Mouse (Mus musculus) intestine, embryonic 14.5 days (tissue): ENCODE data around the gene Nudt5. TPM values are rescaled to one million over a fixed set of nuclear protein-coding genes. Genes with fewer than 3 reads are reported as not detected.

ENCODE experiments used
- ATAC-seq: fragments of 200-750 bp; cut with Nextera tagmentation; replicated peaks from 2 replicates; pipeline ENCODE4 v1.8.0; 2017; ENCODE audit warnings: low read depth, moderate number of reproducible peaks, moderate TSS enrichment, moderate library complexity; ENCODE audit not compliant: low FRiP score, low TSS enrichment
- DNase-seq: peaks from one replicate; pipeline ENCODE4 v3.0.0-alpha.2; 2018; ENCODE audit warnings: low spot score
- H3K27ac ChIP-seq: fragments of 300-500 bp; sonication (generic); 2 replicates; pipeline ENCODE4 v1.5.1; 2014; ENCODE audit warnings: low read depth, mild to moderate bottlenecking, control low read depth
- H3K27me3 ChIP-seq: fragments of 300-500 bp; sonication (generic); replicated peaks from 2 replicates; pipeline ENCODE4 v1.6.1; 2014; ENCODE audit warnings: low read length, control low read depth; ENCODE audit not compliant: control insufficient read depth, insufficient read depth
- H3K36me3 ChIP-seq: fragments of 300-500 bp; sonication (generic); 2 replicates; pipeline ENCODE4 v1.6.1; 2014; ENCODE audit warnings: low read length, control low read depth; ENCODE audit not compliant: control insufficient read depth, insufficient read depth
- H3K4me1 ChIP-seq: fragments of 300-500 bp; sonication (generic); replicated peaks from 2 replicates; pipeline ENCODE4 v1.6.1; 2014; ENCODE audit warnings: low read length, control low read depth, mixed read lengths; ENCODE audit not compliant: control insufficient read depth, insufficient read depth
- H3K4me2 ChIP-seq: fragments of 300-500 bp; sonication (generic); 2 replicates; pipeline ENCODE4 v1.6.1; 2014; ENCODE audit warnings: low read length
- H3K4me3 ChIP-seq: fragments of 300-500 bp; sonication (generic); 2 replicates; pipeline ENCODE4 v1.5.1; 2014; ENCODE audit warnings: low read depth, low read length, control low read depth, mixed read lengths
- H3K9ac ChIP-seq: fragments of 300-500 bp; sonication (generic); 2 replicates; pipeline ENCODE4 v1.6.1; 2014; ENCODE audit warnings: mild to moderate bottlenecking, low read length
- H3K9me3 ChIP-seq: fragments of 300-500 bp; sonication (generic); 2 replicates; pipeline ENCODE4 v1.6.1; 2016; ENCODE audit warnings: low read length, control low read depth; ENCODE audit not compliant: control insufficient read depth
- WGBS: fragments of 180-500 bp; shearing (Covaris S2); extraction: QIAGEN DNeasy Blood & Tissue Kit; methylation state at CpG from one replicate; pipeline ENCODE4 v1.1.7; 2014; 5-methylcytosine and 5-hydroxymethylcytosine counted together
- polyA plus RNA-seq: library from polyadenylated mRNA; unstranded; fragments of >200 nt; fragmentation: Nextera tagmentation; extraction: Ambion mirVana; gene quantifications from 2 replicates; pipeline ENCODE4 v1.2.1, GENCODE M21; 2014

Nudt5 gene
- polyA plus RNA-seq, 1 experiment from 2014 or later = 70.1 TPM

DNA sequence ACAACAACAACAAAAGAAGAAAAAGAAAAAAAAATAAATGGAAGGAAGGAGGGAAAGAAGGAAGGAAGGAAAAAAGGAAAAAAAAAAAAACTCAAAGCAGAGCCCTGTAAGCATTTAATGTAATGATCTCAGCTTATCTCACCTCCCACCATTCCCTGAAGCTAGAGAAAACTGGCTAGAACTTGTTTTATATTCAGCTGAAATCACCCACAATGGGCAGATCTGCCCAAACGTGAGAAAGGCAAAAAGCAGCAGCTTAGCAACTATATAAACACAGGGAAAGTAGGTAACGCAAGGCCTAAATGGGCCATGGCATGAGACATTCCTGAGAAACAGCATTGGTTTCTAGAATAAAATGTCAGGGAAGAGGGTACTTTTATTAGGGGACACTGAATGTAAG is 44.6 kb downstream of the Nudt5 start:
- Histone ChIP-seq H3K27ac (no peak overlapping the region), H3K4me1 (peaks cover 9% of the 10 kb centered on the region; the same call in 1 of the 2 replicates), H3K9ac (no peak overlapping the region), H3K36me3 (peaks cover 70% of the 10 kb centered on the region), H3K9me3 (no peaks in the 10 kb centered on the region), H3K4me2 (no peak overlapping the region), H3K27me3 (no peaks in the 10 kb centered on the region), H3K4me3 (no peak overlapping the region)
- WGBS = 51% methylated on average over 2 of the region's 2 CpGs
- ATAC-seq (no peak), DNase-seq (no peak)

DNA sequence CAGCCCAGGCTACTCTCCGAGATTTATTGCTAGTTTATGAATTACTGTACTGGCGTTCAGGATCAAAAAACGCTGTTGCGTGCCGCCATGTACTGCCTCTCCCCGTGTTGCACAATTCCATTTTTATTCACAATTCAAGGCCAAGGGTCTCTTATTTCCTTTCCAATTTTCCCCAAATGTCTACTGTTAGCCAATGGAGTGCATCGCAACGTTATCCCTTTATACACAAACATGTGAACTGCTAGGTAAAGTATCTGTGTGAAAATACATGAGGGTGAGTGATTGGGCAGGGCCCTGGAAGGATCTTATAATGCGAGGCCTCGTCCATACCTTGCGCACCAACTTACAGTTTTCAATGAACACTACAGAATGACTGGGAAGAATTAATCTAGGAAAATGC is 49.5 kb downstream of the Nudt5 start:
- no peak overlapping the region; the same call in 1 of the 2 replicates for H3K27ac ChIP-seq

DNA sequence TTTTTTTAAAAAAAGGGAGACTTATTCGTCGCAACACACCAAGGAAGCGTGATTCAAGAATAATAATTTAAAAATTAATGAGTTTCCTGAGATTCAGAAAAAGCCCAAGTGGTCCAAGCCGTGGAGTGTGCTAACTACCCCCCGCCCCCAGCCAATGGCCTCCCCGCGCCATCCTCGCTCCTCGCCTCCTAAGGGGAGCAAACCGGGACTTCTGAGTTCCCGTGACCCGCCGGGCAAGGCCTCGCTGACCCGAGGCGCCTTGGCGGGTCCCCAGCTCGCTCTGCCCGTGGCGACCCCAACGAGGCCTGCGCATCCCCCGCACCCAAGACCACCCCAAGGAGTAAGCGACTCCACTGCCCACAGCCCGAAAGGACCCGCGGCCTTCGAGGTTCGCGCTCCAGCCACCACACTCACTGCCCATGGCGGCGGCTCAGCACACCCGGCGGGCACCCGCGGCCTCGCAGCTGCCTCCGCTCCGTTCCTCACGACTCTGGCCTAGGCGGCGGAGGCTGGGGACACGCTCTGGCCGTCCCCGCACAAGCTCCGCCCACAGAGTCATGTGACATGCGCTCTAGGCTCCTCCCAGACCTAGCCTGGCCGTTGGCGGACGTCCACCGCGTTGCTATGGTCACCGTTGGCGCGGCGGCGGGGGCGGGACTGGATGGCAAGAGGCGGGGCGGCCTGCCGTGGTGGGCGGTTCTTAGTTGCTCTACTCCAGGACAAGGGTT is 50.2 kb downstream of the Nudt5 start, which contains the start of gene Sec61a2:
Sec61a2 (minus strand) TSS at position 590 of the 728 bp plus-strand sequence.
- H3K27me3 ChIP-seq = no peaks in the 10 kb centered on the region
- H3K9me3 ChIP-seq = no peaks in the 10 kb centered on the region
- peaks cover 9% of the 10 kb centered on the region; the same call in 1 of the 2 replicates for H3K4me1 ChIP-seq
- H3K4me3 ChIP-seq = peak within 1 kb of the TSS; percentile 92
- ATAC-seq = peak; percentile 99
- peak within 1 kb of the TSS; percentile 83 for H3K27ac ChIP-seq
- peak; percentile 100 for DNase-seq
- peak within 1 kb of the TSS; percentile 92 for H3K9ac ChIP-seq
- under 1% methylated on average over 58 of the region's 62 CpGs for WGBS
- peak within 1 kb of the TSS; percentile 72 for H3K4me2 ChIP-seq
- H3K36me3 ChIP-seq = peaks cover 32% of the 10 kb centered on the region

More for the DNA sequence above, 49.5 kb downstream of the Nudt5 start:
- Histone ChIP-seq H3K4me3 (peak overlapping the region; percentile 92), H3K9ac (peak overlapping the region; percentile 92), H3K27me3 (no peaks in the 10 kb centered on the region), H3K36me3 (peaks cover 29% of the 10 kb centered on the region), H3K9me3 (no peaks in the 10 kb centered on the region), H3K4me1 (peaks cover 9% of the 10 kb centered on the region; the same call in 1 of the 2 replicates), H3K4me2 (peak overlapping the region; percentile 72)
- ATAC-seq = no peak
- DNase-seq = peak; percentile 62
- WGBS = 27% methylated on average over 11 of the region's 11 CpGs

DNA sequence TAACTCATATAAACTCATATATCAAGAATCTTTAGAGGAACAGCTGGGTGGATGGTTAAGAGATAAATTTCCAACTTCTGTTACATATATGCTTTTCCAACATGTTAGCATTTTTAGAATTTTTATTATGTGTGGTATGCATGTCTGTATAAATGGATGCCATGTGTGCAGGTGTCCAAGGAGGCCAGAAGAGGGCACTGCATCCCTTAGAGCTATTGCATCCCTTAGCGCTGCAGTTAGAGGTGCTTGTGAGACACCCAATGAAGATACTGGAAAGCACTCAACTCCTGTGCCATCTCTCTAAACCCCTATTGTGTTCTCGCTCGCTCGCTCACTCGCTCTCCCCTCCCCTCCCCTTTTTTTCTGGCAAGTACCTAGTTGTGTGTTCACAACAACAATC is 55.3 kb downstream of the Nudt5 start:
- Histone ChIP-seq H3K36me3 (peaks cover 3% of the 10 kb centered on the region), H3K27ac (no peak overlapping the region), H3K27me3 (no peaks in the 10 kb centered on the region), H3K4me3 (no peak overlapping the region), H3K4me1 (no peaks in the 10 kb centered on the region), H3K9ac (no peak overlapping the region), H3K9me3 (no peaks in the 10 kb centered on the region), H3K4me2 (no peak overlapping the region)
- 74% methylated on average over 5 of the region's 5 CpGs for WGBS
- no peak for ATAC-seq
- DNase-seq = no peak

DNA sequence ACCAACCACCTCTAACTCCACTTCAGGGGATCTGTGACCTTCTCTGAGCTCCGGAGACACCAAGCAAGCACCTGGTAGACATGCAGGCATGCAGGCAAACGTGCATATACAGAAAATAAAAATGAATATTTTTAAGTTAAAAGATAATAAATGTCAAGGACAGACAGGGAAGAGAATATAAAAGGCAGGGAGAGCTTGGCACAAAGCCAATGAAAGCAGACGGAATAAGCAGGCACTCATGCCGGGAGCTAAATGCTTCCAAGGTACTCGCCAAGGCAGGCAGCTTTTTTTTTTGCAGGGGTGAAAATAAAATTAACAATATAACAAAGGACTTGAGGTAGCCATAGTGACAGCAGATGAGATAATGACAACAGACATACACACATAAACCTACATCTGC is 61.3 kb downstream of the Nudt5 start:
- H3K4me3 ChIP-seq = no peak overlapping the region
- no peaks in the 10 kb centered on the region for H3K9me3 ChIP-seq
- DNase-seq (no peak), ATAC-seq (no peak)
- H3K27ac ChIP-seq = no peak overlapping the region
- H3K4me2 ChIP-seq = no peak overlapping the region
- no peaks in the 10 kb centered on the region; the same call in 1 of the 2 replicates for H3K4me1 ChIP-seq
- H3K27me3 ChIP-seq = no peaks in the 10 kb centered on the region
- H3K36me3 ChIP-seq = peaks cover 4% of the 10 kb centered on the region; the same call in 1 of the 2 replicates
- 30% methylated on average over 5 of the region's 5 CpGs for WGBS
- H3K9ac ChIP-seq = no peak overlapping the region

DNA sequence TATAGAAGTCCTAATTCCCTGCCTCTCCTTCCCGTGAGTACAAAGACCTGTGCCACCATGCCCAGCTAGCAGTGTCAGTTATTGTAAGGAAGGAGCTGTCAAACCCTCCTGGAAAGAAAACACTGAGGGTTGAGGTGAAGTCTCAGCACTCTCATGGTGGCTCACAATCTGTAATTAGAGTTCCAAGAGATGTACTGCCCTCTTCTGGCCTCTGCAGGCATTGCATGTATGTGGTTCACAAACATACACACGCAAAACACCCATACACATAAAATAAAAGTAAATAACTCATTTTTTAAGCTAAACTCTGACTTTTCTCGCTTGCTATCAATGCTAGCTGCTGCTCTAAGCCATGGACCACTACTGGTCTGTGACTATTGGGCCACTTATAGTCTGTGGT is 61.8 kb downstream of the Nudt5 start:
- no peak overlapping the region for H3K4me3 ChIP-seq
- DNase-seq = peak; percentile 71
- no peaks in the 10 kb centered on the region for H3K9me3 ChIP-seq
- no peak overlapping the region for H3K9ac ChIP-seq
- no peak overlapping the region for H3K27ac ChIP-seq
- peaks cover 5% of the 10 kb centered on the region; the same call in 1 of the 2 replicates for H3K4me1 ChIP-seq
- 66% methylated on average over 3 of the region's 3 CpGs for WGBS
- no peaks in the 10 kb centered on the region for H3K27me3 ChIP-seq
- ATAC-seq = no peak
- no peak overlapping the region for H3K4me2 ChIP-seq
- H3K36me3 ChIP-seq = peaks cover 4% of the 10 kb centered on the region; the same call in 1 of the 2 replicates

DNA sequence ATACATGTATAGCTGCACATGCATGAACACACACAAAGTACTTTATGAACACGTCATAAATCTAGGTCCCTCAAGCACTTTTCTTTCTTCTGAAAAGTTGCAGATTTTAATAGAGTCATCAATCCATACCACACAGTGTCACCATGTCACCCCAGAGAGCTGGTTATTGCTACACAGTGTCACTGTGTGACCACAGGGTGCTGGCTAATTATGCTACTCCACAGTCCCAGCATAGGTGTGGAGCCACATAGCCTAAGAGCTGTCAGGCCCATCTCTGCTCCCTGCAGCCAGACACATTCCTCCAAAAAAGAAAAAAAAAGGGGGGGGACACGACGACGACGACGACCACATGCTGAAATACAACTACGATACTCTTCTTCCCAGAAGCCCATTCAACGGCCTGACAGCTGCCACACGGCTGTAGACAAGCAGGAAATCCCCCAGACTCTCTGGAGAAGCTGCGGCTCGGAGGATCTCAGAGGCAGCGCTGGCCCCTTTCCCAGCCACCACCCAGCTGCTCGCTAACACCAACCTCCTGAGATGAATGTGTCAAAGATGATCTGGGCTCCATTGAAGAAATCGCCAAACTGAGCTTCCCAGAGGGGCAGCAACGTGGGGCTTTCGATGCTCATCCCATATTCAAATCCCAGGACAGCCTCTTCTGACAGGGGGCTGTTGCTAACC is 66.6 kb downstream of the Nudt5 start:
- Histone ChIP-seq H3K4me2 (0 out of 2 replicates have a peak overlapping the region, but pooled peaks have one; percentile 15), H3K9me3 (no peaks in the 10 kb centered on the region), H3K4me1 (peaks cover 5% of the 10 kb centered on the region; the same call in 1 of the 2 replicates), H3K27ac (no peak overlapping the region), H3K4me3 (no peak overlapping the region), H3K27me3 (no peaks in the 10 kb centered on the region), H3K9ac (no peak overlapping the region), H3K36me3 (peaks cover 4% of the 10 kb centered on the region; the same call in 1 of the 2 replicates)
- 57% methylated on average over 16 of the region's 16 CpGs for WGBS
- DNase-seq (no peak), ATAC-seq (no peak)
